In the genomic region with DNA sequence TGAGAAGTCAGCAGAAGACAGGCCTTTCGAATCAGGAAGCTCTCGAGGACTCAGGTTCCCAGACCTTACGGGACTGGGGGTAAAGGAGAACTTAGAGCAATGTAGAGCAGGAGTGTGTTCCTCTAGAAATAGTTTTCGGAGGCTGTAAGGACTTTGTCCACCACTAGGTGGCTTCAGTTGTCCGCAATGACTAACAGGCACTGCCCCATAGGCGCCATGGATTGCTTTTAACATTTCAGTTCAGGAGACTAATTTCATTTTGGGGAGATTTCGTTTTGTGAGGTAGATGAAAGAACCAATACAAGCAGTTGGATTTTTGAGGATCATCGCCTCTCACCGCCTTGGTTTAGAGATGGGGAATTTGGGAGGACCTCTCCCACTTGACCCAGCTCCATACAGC, we compare ENCODE assay signal across 8 mouse cellular contexts.
DNase-seq lines count a peak whose midpoint lies in the region; ATAC-seq and TF ChIP-seq lines count a peak whose summit lies in the region.

No protein-coding gene starts in this region.

- H3K9me3 ChIP-seq in liver, embryonic 11.5 days (ENCODE audit: control insufficient read depth, low read length) = no peaks in the 10 kb centered on the region
- no peaks in the 10 kb centered on the region for H3K9me3 ChIP-seq in intestine, embryonic 16.5 days (ENCODE audit: control insufficient read depth, low read length)

- H3K4me2 ChIP-seq in liver, embryonic 11.5 days = no peak overlapping the region
- H3K4me2 ChIP-seq in intestine, embryonic 16.5 days (ENCODE audit: low read depth, low read length) = no peak overlapping the region

- no peak overlapping the region for H3K27ac ChIP-seq in liver, adult 2 months (replicated peaks; ENCODE audit: insufficient read depth, low read depth, low read length)
- no peak overlapping the region for H3K27ac ChIP-seq in liver, embryonic 11.5 days (ENCODE audit: low read depth, low read length)
- H3K27ac ChIP-seq in intestine, embryonic 16.5 days (ENCODE audit: low read length) = no peak overlapping the region

- intact Hi-C loops in left cerebral cortex, postnatal 25 days (cut with DNase I) = no loop called here

- no peaks in the 10 kb centered on the region for H3K4me1 ChIP-seq in liver, adult 2 months (ENCODE audit: control insufficient read depth, insufficient read depth, low read length)
- H3K4me1 ChIP-seq in liver, embryonic 11.5 days (replicated peaks; ENCODE audit: control insufficient read depth, insufficient read depth, low read length) = no peaks in the 10 kb centered on the region
- H3K4me1 ChIP-seq in intestine, embryonic 16.5 days (ENCODE audit: control insufficient read depth, insufficient read depth, low read length) = no peaks in the 10 kb centered on the region

- H3K36me3 ChIP-seq in liver, adult 2 months (ENCODE audit: control insufficient read depth, insufficient read depth, low read length) = no peaks in the 10 kb centered on the region
- H3K36me3 ChIP-seq in liver, embryonic 11.5 days (ENCODE audit: control insufficient read depth, insufficient read depth, low read length) = no peaks in the 10 kb centered on the region
- no peaks in the 10 kb centered on the region for H3K36me3 ChIP-seq in intestine, embryonic 16.5 days (ENCODE audit: control insufficient read depth, insufficient read depth, low read length)

- WGBS in liver, adult 2 months = 59% methylated on average over 9 of the region's 9 CpGs
- 38% methylated on average over 9 of the region's 9 CpGs for WGBS in liver, embryonic 11.5 days
- 62% methylated on average over 9 of the region's 9 CpGs for WGBS in intestine, embryonic 16.5 days

- H3K4me3 ChIP-seq in liver, adult 2 months (ENCODE audit: insufficient read depth, low read depth, low read length) = no peak overlapping the region
- no peak overlapping the region for H3K4me3 ChIP-seq in liver, embryonic 11.5 days (ENCODE audit: low read depth, low read length)
- H3K4me3 ChIP-seq in intestine, embryonic 16.5 days (ENCODE audit: low read length) = no peak overlapping the region

- peak; percentile 36; the same call in 1 of the 2 replicates for TF ChIP-seq CTCF in liver, adult 2 months (IDR thresholded peaks at IDR 0.05; ENCODE audit: low read depth, low read length)

- H3K9ac ChIP-seq in liver, adult 2 months (ENCODE audit: low read depth, low read length) = no peak overlapping the region
- no peak overlapping the region for H3K9ac ChIP-seq in liver, embryonic 11.5 days (ENCODE audit: low read depth, low read length)
- H3K9ac ChIP-seq in intestine, embryonic 16.5 days (ENCODE audit: low read depth, low read length) = no peak overlapping the region

- H3K27me3 ChIP-seq in liver, adult 2 months (ENCODE audit: control insufficient read depth, insufficient read depth, low read length) = no peaks in the 10 kb centered on the region
- no peaks in the 10 kb centered on the region for H3K27me3 ChIP-seq in liver, embryonic 11.5 days (replicated peaks; ENCODE audit: control insufficient read depth, insufficient read depth, low read length)
- H3K27me3 ChIP-seq in intestine, embryonic 16.5 days (replicated peaks; ENCODE audit: control insufficient read depth, insufficient read depth, low read length) = no peaks in the 10 kb centered on the region

- TF ChIP-seq POLR2A in liver, adult 2 months (IDR thresholded peaks at IDR 0.05; ENCODE audit: extremely low read depth, insufficient read depth, low read length) = no peak

- ATAC-seq in liver, embryonic 11.5 days (replicated peaks; ENCODE audit: low FRiP score) = no peak
- no peak for ATAC-seq in intestine, embryonic 16.5 days

- H3K79me2 ChIP-seq in liver, adult 2 months (ENCODE audit: control insufficient read depth, insufficient read depth, low read length) = no peaks in the 10 kb centered on the region

- DNase-seq in liver, adult 2 months (ENCODE audit: extremely low read depth, low read depth, low spot score) = no peak
- DNase-seq in liver, embryonic 11.5 days (ENCODE audit: low spot score) = no peak
- DNase-seq in MEL-GATA-1-ER (ENCODE audit: extremely low read depth, low read depth) = peak; percentile 60
- DNase-seq in c-Kit-positive CD71-positive TER-119-positive erythroid progenitor cells, embryonic 14.5 days (ENCODE audit: low spot score) = peak; percentile 37
- peak; percentile 16 to 62 for DNase-seq in frontal cortex, postnatal 36 days (ENCODE audit: low spot score in 2 of 2)
- peak; percentile 31 to 44 for DNase-seq in left cerebral cortex, postnatal 25 days (ENCODE audit: low spot score in 2 of 2)
- DNase-seq in retina, adult 2 months (ENCODE audit: low read depth, low spot score) = peak; percentile 6

Comparison
In these comparisons a context has a peak if more than half of its experiments do, and no peak if none do; other contexts are left out.
1. DNase-seq: peak in MEL-GATA-1-ER (single experiment), c-Kit-positive CD71-positive TER-119-positive erythroid progenitor cells, embryonic 14.5 days (single experiment), frontal cortex, postnatal 36 days (2 of 2), left cerebral cortex, postnatal 25 days (2 of 2) and retina, adult 2 months (single experiment); none in liver, adult 2 months (single experiment) and liver, embryonic 11.5 days (single experiment).